Mouse (Mus musculus) heart, postnatal 25 days (tissue): ENCODE data around the gene Dbr1. TPM values are rescaled to one million over a fixed set of nuclear protein-coding genes. Genes with fewer than 3 reads are reported as not detected.

Source experiments
- DNase-seq: peaks from one replicate; pipeline ENCODE4 v3.0.0; 2022; ENCODE audit warnings: low spot score
- intact Hi-C: fragments of 180-260 bp; cut with DNase I; formaldehyde crosslinking; loops from one replicate; pipeline ENCODE4 v1.15.1; 2025
- total RNA-seq, 2 experiments: library from RNA; stranded (reverse); gene quantifications; 2 replicates each; pipeline ENCODE4 v1.2.3; 2021

Gene Dbr1
- total RNA-seq, 2 experiments from 2014 or later = 6.5 to 6.8 TPM

DNA sequence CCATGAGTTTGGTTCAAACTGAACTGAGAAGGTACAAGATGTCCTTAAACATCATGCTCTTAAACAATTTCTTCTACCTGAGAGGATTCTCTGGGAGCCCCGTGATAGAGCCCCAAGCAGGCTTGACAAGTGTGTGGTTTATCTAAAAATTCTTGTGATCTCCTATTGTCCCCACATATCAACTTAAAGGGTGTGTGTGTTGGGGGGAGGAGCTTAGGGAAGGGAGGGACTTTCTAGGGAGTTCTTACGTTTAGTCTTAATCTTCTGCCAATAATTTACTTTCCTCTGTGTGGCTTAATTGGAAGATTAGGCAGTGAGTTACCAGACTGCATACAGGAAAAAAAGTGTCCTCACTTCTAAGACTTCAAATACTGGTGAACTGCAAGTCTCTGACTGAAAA is 36.6 kb downstream of the Dbr1 start, which contains the start of gene A4gnt:
Gene A4gnt, plus strand, starts transcription at position 301 of the 400 bp plus-strand sequence.
- no peak for DNase-seq
- intact Hi-C loops = no loop called here

DNA sequence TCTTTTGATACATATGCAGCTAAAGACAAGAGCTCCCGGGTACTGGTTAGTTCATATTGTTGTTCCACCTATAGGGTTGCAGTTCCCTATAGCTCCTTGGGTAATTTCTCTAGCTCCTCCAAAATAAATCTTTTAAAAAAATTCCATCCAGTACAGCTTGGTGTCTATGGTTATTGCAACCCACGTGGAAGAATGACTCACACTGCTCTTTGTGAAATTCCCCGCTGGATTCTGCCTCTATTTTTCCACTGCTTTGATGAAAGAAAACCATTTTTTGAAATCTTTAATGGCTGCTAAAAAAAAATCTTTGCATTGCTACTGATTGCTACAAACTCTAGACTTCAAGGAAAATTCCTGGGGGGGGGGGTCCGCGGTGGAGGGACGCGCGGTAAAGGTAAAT is 44.1 kb downstream of the Dbr1 start:
- intact Hi-C loops = no loop called here
- no peak for DNase-seq

DNA sequence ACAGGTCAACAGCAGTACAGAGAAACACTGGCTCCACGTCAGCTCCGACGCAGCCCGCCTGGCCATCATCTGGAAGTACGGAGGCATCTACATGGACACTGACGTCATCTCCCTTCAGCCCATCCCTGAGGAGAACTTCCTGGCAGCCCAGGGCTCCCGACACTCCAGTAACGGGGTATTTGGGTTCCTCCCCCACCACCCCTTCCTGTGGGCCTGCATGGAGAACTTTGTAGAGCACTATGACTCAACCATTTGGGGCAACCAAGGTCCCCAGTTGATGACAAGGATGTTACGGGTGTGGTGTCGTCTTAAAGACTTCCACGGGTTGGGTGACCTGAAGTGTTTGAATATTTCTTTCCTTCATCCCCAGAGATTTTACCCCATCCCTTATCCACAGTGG is 44.6 kb downstream of the Dbr1 start:
- intact Hi-C loops = no loop called here
- DNase-seq = no peak

DNA sequence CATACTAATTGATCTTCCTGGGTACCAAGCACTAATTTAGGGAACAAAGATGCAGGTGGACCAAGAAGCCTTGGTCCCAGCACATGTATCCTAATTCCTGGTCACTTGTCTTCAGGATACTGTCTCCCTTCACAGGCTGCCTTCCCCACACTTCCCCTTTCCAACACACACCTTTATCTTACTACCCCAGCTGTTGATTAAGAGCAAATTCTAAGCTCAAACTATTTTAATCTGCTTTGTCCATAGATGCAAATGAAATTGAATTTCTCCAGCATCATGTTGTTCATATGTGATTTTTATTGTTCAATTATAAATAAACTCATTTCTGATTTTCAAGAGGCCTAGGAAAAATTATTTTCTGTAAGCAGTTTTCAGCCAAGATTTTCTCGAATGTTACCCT is 46.4 kb downstream of the Dbr1 start:
- no peak for DNase-seq
- intact Hi-C loops = no loop called here

DNA sequence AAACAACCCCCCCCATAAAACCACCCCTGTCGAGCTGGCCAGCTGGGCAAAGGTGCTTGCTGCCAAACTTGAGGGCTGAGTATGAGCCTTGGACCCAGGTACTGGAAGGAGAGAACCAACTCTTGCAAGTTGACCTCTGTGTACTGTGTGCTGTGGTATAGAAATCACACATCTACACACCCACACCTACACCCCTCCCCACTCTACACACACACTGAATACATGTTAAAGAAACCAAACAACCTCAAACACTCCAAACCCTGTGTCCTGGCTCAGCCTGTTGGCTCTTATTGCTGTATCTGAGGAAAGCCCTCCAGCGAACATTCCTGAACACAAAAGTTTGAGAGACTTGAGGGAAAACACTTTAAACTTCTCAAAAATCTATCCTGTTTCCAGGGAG is 47.4 kb downstream of the Dbr1 start:
- no peak for DNase-seq

DNA sequence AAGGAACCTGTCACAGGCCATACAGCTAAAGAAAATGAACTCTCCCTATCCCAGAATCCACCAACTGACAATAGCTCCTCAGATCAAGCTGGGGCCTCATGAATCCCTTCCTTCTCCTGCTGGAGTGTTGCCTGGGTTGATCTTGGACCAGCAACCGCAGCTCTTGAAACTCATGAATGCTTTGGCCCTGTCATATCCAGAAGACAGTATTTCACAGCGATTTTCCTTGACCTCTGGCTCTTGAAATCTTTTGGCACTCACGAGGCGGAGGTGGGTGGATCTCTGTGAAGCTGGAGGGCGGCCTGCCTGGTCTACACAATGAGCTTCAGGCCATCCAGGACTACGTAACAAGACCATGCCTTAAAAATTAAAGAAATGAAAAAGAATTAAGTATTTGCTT is 48.5 kb downstream of the Dbr1 start:
- peak; percentile 10 for DNase-seq
- intact Hi-C loops = no loop called here

More for the DNA sequence above, 47.4 kb downstream of the Dbr1 start:
- intact Hi-C loops = no loop called here

DNA sequence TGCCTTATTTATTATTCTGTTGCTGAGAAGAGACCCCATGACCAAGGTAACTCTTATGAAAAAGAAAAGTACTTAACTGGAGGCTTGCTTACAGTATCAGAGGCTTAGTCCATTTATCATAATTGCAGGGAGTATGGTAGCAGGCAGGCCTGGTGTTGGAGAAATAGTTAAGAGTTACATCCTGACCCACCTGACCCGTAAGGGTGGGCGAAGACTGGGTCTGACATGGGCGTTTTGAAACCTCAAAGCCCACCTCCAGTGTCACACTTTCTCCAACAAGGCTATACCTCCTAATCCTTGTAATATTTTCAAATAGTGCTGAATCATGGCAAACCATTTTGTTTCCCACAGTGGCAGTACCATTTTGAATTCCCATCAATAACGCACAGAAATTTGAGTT is 53.0 kb downstream of the Dbr1 start:
- intact Hi-C loops = no loop called here
- no peak for DNase-seq

DNA sequence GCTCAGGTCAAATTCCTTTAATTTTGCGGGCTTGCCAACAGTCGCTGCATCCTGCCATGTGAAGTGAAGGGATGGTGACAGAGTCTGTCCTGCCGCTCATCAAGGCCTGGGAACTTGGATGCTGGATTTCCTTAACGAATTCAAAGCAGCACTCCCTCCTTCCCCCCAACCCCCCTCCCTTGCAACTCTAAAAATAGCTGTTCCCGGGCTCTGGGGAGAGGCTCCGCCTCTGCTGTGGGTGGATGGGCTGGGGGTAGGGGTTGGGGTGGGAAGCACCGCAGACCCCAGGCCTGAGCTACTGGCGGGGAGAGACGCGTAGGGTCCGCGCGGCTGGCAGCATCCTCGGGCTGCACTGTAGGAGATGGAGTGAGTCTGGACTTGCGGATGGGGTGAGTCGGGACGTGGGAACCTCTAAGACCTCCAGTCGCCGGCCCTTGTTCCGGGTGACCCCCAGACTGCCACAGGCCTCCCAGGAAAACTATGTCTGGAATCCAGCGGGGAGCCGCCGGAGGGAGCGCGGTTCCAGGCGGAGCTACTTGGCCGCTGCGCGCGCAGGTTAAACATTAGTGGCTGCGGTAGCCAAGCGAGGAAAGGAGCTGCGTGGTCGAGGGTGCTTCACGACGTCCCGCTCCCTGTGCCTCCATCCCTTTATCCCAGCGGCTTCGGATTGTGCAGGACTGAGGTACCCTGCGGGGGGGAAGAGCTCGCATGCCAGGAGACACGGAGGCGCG is 53.8 kb downstream of the Dbr1 start, which contains the start of gene Dzip1l:
Gene Dzip1l, plus strand, starts transcription at position 216 of the 731 bp plus-strand sequence.
- DNase-seq = peak; percentile 26
- intact Hi-C loops = no loop called here

DNA sequence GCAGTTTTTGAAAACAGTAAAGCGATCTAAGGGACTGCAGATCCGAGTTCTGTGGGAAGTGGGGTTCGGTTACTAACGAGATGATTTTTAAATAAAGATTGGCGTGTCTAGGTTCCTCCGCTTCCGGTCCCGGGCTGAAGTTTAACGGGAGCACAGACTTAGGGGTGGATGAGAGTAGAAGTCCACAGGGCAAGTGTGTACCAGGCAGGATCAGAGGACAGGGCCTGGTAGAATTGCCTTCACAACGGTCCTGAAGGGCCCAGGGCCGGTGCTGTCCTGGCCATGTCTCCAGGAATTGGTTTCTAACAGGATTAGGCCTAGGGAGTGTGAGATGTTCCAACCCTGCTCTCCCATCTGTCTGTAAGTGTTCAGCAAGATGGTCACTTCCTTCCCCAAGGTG is 54.5 kb downstream of the Dbr1 start:
- intact Hi-C loops = no loop called here
- peak; percentile 4 for DNase-seq

DNA sequence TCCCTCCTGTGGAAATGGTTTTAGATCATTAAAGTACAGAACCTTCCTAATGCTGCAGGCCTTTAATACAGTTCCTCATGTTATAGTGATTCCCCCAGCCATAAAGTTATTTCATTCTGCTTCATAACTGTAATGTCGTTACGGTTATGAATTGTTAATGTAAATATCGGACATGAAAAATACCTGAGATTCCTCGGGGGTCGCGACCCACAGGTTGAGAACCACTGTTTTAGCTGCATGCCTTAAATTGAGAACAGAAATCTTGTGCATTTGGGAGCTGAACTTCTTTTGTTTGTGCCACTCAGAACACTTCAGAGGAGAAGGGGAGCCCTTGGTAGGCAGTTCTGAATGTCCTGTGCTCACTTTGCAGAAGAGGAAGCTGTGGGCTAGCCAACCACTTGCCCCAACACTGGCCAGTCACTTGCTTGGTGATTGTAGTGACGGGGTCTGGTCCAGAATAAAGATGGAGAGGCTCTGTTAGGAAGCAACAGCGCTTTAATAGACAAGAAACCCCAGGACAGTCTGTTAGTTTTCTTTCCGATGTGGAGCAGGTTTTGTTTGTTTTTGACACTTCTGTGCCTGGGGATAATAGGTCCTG is 55.0 kb downstream of the Dbr1 start:
- no peak for DNase-seq
- intact Hi-C loops = no loop called here

DNA sequence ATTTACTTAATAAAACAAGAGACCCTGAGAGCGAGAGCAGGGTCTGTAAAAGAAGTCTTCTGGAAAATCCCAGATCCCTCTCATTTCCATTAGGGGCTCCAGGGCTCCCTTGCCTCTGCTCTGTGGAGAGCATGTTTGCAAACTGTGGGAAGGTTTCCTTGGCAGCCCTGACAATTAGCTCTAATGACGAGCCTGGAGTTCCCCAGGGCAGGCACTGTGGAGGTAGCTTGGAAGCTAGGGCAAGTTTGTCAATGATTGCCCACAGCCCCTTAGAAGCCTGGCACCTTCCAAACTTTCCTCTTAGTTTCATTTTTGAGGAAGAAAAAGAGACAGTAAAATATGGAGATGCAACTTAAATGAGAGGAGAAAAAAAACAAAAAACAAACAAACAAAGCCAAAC is 56.2 kb downstream of the Dbr1 start:
- DNase-seq = no peak
- intact Hi-C loops = no loop called here

DNA sequence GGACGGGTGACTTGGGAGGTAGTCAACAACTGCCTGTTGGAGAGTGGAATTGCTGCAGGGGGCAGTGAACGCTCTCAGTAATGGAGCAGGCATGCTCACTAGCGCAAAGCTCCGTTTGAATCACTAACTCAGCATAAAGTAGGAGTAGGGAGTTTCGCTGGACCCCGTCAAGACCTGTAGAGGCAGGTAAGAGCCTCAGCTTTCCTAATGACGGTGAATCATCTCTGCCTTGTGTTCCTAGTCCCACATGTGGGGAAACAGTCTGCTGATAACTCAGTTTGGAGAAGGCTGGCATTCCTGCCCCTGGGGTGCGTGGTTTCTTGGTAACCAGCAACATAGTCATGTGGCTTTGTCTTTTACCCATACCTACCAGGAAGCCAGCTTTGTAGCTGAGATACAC is 56.7 kb downstream of the Dbr1 start:
- intact Hi-C loops = no loop called here
- DNase-seq = no peak

Other genes with a start within 250 kb of the Dbr1 start
- gene Esyt3, start 217.2 kb upstream of the Dbr1 start, total RNA-seq = under 1 TPM; 0.29 to 0.61 TPM
- 1 to 10 TPM; 4.8 to 6.8 TPM for gene Mras, start 138.4 kb upstream of the Dbr1 start, total RNA-seq
- gene Nme9, start 124.3 kb upstream of the Dbr1 start, total RNA-seq = not detected
- 10 to 100 TPM; 21.2 to 22.1 TPM for gene Armc8, start 6.9 kb upstream of the Dbr1 start, total RNA-seq
- gene A4gnt, start 36.7 kb downstream of the Dbr1 start, total RNA-seq = not detected
- 1 to 10 TPM; 4.1 to 4.2 TPM for gene Dzip1l, start 53.7 kb downstream of the Dbr1 start, total RNA-seq
- gene Cldn18, start 141.5 kb downstream of the Dbr1 start, total RNA-seq = under 1 TPM in 1 of 2 experiments, not detected in 1; 0.20 TPM